Mouse (Mus musculus): ENCODE results near the gene Slc16a12. TPM values are rescaled to one million over a fixed set of nuclear protein-coding genes. Genes with fewer than 3 reads are reported as not detected.

Gene Slc16a12
- total RNA-seq, 2 experiments from 2014 or later = 0.54 to 1.2 TPM

GRCm38 (mm10) chr19:34726254-34726962 is 20.7 kb downstream of the Slc16a12 start:
- DNase-seq = no peak

- no peak for DNase-seq
Observed at GRCm38 (mm10) chr19:34725418-34725817, 21.7 kb downstream of the Slc16a12 start.

DNA sequence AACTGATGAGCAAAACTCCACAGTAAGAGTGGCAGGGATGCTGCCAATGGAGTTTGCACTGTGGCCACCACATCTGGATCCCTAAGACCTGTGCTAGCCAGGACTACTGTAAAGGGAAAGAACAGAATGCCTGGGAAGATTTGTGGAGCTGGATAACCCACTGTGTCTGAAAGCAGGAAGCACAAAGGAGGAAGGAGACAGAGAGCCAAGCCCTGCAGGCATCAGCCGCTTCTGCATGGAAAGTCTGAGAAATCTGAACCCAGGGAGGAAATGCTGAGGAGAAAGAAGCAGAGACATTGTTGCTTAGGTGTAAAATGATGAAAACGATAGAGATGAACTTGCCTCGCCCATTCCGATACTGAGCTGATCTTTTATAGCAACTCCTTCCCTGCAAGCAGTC is 22.5 kb downstream of the Slc16a12 start:
- DNase-seq = no peak

GRCm38 (mm10) chr19:34722541-34722940 is 24.5 kb downstream of the Slc16a12 start:
- no peak for DNase-seq

- DNase-seq = no peak
Observed at GRCm38 (mm10) chr19:34720130-34720529, 27.0 kb downstream of the Slc16a12 start.

DNA sequence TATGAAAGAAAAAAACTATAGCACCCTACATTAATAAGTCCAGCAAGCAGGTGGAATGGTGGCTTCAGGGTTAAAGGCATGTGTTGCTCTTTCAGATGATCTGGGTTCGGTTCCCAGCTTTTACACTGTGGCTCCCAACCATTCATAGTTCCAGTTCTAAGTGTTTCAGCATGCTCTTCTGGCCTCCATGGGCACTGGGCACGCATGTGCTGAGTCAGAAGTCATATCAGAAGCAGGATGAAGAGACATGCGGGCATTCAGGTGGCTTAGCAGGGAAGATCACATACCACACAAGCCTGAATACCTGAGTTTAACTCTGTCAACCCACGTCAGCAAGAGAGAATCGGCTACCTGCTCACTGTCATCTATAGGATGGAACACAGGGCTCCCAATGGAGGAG is 28.1 kb downstream of the Slc16a12 start:
- no peak for DNase-seq

DNA sequence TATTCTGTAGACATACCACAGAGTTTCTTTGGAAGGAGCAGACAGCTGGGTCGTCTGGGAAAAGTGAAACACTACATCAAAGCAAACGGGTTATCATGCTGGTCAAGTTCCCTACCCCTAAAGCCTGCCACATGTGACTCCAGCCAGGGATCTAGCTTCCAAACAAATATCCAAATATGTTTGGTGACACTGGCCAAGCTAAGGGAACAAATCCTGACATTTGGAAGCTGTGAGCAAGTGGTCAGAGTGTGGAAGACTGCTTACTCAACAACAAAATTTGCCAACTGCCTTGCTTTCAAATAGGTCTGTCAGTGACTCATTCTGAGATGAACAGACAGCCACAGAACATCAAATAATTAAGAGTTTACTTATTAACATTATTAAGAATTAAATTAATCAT is 28.6 kb downstream of the Slc16a12 start:
- no peak for DNase-seq

DNA sequence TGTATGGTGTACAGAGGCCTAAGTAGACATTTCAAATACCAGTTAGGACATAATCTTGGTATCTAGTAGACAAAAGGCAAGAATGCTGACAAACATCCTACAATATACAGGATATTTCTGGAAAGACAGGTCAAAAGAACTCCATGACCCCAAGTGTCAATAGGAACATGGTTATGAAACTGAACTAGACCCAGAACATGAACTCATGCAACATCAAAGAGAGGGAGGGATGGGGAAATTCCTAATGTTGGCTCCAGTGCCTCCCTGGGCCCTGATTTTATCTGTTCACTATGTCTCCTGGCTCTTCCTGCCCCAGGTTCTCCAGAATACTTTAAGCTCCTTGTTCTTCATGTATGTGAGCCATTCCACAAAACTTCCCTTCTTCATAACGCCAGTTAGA is 31.2 kb downstream of the Slc16a12 start:
- DNase-seq = no peak

DNA sequence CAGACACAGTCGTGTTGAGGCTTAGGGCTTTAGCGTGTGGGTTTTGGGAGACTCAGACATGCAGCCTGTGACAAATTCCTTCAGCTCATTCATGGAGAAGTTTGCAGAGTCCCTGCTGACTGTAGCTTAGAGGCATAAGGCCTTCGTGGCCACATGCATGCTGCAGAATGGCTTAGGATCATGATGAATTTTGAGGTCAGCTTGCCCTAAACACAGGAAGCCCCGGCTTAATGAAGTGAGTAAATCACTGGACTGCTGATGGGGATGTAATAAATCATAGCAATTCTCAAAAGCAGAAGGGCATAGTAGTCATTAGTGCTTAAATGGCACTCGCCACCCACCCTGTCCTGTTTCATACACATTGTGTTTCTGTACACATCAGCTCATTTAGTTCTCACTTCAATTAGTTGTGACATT is 32.8 kb downstream of the Slc16a12 start:
- no peak for DNase-seq

GRCm38 (mm10) chr19:34712050-34712449 is 35.0 kb downstream of the Slc16a12 start:
- DNase-seq = no peak

- DNase-seq = no peak
Observed at GRCm38 (mm10) chr19:34708221-34708620, 38.9 kb downstream of the Slc16a12 start.

GRCm38 (mm10) chr19:34707571-34707970 is 39.5 kb downstream of the Slc16a12 start:
- no peak for DNase-seq

DNA sequence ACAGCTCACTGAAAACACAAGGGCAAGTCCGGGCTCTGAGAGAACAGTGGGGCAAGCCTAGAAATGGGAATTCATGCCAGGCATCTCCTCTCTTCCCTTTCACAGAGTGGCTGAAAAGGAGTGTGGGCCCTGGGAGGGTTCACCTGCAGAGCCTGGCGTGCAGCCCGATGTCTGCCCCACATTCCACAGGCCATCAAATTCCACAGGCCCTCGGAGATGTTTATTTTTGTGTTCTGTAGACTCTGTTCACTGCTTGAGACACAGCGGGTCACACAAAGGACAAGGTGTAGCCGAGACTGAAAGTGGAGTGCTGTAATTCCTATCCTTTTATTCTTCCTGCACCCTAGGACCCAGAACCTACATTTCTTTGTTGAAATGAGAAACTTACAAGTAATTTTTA is 40.8 kb downstream of the Slc16a12 start:
- DNase-seq = no peak

DNA sequence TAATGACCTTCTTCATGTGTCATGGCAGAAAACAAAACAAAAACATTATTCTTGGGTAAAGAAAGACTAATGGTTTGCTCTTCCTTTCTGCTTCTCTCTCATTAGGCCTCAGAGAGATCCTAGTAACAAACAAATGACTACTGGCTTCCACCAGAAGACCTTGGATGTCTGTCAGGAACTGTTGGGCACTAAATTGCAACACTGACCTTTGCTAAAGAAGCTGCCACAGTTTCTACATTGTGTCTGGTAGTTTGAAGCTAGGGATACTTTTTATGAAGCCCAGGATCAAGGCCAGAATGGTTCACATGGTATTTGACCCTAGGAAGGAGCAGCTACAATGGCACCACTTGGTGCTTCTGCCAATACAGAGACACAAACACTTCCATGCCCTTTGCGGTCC is 41.9 kb downstream of the Slc16a12 start:
- DNase-seq = no peak

GRCm38 (mm10) chr19:34699300-34699699 is 47.8 kb downstream of the Slc16a12 start:
- DNase-seq = no peak

DNA sequence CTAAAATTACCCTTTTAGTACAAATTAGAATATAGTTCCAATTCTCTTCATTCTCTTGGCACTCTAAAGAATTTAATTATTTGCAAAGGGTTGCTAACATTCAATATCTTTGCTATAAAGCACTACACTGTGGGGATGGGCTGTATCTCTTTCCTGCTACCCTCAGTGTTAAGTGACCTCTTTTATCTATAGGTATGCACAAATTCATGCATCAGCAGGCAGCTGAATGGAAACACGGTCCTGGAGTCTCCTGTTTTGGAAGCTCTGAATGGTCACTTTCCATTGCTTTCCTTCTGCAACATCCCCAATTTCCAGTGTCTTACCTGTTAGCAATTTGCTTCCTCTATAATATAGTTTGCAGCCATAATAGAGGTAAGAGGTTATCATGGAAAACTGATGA is 48.2 kb downstream of the Slc16a12 start:
- no peak for DNase-seq

GRCm38 (mm10) chr19:34698432-34698831 is 48.7 kb downstream of the Slc16a12 start:
- no peak for DNase-seq

DNA sequence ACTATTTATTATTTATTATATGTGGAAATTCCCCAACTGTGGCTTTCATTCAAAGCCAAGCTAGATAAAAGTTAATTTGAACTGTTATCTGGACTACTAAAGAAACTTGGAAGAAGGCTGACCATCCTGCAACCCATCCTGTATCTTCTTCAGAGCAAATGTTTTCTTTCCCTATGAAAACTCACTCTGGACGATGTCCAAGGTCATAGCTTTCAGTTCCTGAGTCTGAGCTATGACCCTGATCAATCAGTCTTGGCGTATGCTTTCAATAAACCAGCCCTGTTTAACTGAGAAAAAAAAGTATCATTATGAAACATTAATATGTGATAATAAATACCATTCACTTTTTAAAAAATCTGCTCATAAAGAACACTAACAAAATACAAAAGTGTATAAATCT is 49.6 kb downstream of the Slc16a12 start:
- no peak for DNase-seq

DNA sequence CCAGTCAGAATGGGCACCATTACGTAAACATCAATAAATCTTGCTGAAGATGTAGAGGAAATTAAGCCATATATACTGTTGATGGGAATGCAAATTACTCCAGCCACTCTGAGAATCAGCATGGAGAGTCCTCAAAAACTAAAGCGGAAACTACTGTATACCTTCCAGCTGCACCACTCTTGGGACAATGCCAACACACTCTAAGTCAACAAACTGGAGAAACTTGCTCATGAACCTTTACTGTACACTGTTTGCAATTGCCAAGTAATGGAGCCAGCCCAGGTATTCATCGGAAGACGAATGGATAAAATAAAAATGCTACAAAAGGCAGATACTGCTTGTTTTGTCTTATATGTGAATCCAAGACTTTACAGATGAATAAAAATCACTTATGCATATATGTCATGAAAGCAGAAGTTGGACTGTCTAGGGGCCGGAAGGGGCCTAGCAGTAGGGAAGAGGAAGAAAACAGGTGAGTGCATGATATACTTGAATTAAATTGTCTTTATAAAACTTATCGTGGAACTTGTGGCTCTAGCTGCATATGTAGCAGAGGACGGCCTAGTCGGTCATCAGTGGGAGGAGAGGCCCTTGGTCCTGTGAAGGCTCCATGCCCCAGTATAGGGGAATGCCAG is 50.6 kb downstream of the Slc16a12 start:
- DNase-seq = no peak

GRCm38 (mm10) chr19:34691402-34691801 is 55.7 kb downstream of the Slc16a12 start:
- no peak for DNase-seq

DNA sequence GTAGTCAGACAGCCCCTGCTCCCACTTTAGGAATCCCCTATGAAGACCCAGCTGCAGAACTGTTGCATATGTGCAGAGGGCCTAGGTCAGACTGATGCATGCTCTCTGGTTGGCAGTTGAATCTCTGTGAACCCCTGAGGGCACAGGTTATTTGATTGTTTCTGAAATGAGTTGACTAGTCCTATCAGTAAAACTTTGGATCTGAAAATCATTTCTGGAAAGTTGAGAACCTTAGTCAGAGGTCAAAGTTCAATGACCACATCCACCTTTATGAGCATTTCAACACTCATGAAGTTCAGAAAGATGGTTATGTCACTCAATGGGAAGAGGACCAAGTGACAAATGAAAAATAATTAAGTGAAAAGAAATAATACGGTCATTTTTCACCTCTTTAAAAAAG is 61.6 kb downstream of the Slc16a12 start:
- DNase-seq = no peak

DNA sequence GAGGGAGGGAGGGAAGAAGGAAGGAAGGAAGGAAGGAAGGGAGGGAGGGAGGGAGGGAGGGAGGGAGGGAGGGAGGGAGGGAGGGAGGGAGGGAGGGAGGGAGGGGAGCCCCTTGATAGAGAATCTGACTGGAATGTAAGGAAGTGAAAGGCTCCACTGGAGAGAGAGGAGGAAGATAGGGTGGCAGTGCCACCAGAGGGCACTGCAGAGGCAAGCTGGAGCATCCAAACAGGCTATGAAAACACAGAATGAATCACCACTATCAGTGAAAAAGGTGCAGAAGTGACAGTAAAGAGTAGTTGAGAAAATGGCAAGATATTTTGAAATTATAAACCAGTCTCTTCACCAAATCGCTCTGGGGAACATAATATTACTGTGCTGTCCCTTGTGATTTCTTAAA is 62.2 kb downstream of the Slc16a12 start:
- DNase-seq = no peak

- DNase-seq = no peak
Observed at GRCm38 (mm10) chr19:34678428-34678827, 68.7 kb downstream of the Slc16a12 start.

GRCm38 (mm10) chr19:34673476-34673875 is 73.6 kb downstream of the Slc16a12 start:
- peak; percentile 10 for DNase-seq

Measured in gastrocnemius, postnatal 25 days (tissue).